Mouse (Mus musculus) ES-E14 (cell line): ENCODE data around the gene Hist1h3i.
"Not testable (repeated sequence)": the region's sequence is repeated elsewhere in the genome, so short reads cannot be mapped to it uniquely, and the experiment has no call there.

Source experiments
- MAFK ChIP-seq: IDR thresholded peaks from 2 replicates; pipeline ENCODE4 v1.6.1; 2014; ENCODE audit warnings: mild to moderate bottlenecking, low read depth, low read length, inconsistent platforms; ENCODE audit not compliant: insufficient read depth
- ZNF384 ChIP-seq: IDR thresholded peaks from 2 replicates; pipeline ENCODE4 v1.6.1; 2012; ENCODE audit warnings: low read depth, low read length, inconsistent platforms

- not testable (repeated sequence) for TF ChIP-seq ZNF384, MAFK
Observed at GRCm38 (mm10) chr13:21803058-21803457, 19.9 kb upstream of the Hist1h3i start.
